Mouse (Mus musculus) spleen, postnatal 4 days (tissue): ENCODE measurements around the gene Msh3.

ENCODE experiments used
- DNase-seq, 2 experiments: peaks; one replicate each; pipeline ENCODE4 v3.0.0; 2022; ENCODE audit warnings: low spot score in 2 of 2

The Msh3 gene

DNA sequence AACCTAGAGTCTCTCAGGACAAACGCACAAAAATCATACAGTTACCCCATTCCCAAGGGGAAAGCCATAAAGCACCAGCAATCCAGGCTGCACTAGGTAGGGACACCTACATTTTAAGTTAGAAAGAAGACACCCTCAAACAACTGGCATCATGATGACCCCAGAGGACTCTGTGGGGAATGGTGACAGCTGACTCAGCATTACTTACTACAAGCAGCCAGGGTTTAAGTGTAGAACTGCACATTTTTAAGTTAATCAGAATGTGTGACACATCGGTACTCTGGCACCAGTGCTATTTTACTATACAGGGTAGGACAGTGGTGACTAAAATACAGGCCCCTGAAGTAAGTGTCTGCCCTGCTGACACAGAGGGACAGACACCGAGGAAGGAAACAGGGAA lies 24.2 kb downstream of the Msh3 start:
- DNase-seq = no peak

DNA sequence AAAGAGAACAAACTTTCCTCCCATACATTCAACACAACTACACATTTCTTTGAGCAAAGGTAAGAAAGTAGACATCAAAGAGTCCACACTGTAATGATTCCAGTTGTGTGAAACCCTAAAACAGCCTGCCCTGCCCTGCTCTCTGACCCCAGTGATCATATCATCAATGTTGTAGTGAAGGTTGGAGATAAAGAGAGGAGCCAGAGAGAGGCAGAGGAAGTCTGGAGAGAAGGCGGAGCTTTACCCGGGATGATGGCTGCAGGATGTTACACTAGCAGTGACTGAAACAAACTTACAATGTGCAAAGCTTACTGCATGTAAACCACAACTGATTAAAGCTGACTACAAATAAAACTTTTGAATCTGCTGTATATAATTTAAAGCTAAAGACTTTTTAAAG lies 26.8 kb downstream of the Msh3 start:
- no peak for DNase-seq

DNA sequence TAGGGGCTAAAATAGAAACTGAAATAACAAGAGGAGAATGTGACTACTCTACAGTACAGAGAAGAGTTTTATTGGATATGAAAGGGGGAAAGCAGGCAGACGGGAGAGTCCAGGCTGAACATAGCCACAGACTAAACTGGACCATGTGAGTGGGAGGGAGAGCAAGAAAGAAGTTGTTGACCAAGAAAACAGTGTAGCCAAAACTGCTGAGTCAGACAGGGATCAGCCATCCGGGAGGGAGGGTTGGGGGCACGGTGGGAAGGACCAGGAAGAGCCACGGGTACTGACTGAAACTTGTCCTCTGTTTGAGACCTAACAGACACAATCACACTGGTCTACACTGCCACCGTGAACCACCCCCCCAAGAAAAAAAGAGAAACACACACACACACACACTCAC lies 28.8 kb downstream of the Msh3 start:
- no peak for DNase-seq

DNA sequence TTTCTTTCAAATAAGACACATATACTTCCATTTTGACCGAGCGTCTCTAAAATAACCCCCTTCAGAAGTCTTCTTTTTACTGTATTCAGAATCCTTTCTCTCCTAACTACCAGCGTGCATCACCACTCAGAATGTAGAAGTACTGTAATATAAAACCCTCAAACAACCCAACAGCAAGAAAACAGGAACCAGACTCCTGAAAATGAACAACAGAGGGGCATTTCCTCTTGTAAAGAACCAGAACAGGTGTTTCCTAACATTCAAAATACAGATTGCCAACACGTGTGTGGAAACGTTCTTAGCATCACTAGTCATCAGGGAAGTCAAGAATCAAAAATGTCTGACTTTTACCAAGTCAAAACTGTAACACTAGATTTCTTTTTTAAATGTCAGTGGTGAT lies 34.0 kb downstream of the Msh3 start:
- DNase-seq = no peak

DNA sequence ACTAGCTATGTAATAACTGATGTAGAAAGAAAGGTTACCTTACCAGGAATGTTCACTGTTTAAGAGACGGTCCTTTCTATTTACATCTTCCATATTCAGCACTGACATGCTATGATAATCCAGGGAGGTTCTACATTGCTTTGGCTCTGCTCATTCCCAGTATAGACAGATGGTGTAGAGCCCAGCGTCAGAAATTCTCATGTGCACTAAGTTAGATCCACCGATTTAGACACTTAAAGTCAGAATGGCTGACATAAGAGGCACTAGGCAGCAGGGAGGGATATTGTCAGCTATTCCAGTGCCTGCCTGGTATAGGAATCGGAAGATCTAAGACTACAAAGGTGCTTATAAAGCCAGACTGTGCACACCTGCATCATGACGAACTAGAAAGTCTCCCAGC lies 40.2 kb downstream of the Msh3 start:
- DNase-seq = no peak

DNA sequence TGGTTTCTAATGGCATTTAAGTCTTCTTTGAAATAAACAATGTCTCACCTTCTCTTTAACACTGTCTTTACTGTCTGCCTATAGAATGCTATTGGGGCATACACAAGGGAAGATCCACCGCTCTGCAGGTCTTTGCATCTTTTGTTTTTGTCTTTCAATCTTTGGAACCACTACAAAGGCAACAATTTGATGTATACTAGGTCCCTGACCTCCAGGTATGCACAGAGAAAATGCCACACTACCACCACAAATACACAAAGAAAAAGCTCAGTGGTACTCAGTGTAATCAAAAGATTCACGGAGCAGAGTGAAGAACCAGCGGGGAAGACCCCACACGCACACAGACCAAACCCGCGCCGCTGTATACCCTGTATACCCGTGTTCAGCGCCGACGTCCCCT lies 49.1 kb downstream of the Msh3 start, which contains the start of gene Gm20379:
Gm20379 (plus strand) TSS at position 301 of the 400 bp plus-strand sequence.
- no peak for DNase-seq

DNA sequence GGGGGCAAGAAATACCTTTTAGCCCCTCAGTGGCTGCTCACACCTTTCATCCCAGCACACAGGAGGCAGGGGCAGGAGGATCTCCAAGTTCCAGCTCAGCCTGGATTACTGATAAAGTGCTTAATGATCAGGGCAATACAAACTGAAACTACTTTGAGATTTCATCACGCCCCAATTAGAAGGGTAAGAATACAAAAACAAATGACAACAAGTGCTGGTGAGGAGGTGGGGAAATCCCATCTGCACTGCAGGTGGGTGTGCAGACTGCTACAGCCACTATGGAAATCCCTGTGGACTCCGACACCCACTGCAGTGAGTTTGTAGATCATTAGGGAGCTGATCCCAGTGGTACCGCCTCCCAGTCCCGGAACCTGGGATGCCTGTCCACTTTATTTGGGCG lies 50.5 kb downstream of the Msh3 start:
- no peak for DNase-seq

DNA sequence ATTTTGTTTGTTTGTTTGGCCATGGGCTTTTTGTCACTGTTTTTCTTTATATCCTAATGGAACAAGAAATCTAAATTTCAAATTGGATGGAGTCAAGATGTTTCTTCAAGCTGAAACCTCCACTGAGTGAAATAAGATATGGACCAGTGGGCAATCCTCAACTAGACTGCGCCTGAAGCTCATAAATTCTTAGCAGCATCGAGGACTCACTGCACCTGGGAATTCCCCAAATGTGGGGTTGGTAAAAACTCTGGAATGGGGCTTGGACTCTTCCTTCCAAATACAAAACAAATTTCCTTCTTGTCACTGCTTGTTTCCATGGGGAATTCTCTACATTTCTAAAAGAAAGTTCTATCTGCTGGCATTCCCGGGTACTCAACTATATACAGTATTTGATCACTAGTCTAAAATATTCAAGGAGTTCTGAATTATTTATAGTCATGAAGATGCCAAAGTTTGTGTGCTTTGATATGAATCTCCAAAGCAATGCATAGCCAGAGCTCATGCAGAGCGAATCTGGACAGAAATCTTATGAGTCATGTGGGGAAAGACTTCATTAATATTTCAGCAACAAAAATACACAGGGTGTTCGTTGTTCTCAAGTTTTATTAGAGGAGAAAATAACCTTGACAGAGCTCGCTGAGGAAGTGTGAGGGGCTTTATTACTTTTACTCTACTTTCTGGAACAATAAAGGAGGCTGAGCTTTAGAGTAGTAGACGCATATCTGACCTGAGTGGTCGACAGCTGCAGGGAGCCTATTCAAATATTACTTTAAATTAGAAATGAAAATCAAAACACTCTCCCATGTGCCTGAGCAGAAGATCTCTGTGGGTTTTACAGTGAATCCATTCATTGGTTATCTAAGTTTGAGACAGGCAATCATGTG lies 51.5 kb downstream of the Msh3 start:
- DNase-seq = no peak

DNA sequence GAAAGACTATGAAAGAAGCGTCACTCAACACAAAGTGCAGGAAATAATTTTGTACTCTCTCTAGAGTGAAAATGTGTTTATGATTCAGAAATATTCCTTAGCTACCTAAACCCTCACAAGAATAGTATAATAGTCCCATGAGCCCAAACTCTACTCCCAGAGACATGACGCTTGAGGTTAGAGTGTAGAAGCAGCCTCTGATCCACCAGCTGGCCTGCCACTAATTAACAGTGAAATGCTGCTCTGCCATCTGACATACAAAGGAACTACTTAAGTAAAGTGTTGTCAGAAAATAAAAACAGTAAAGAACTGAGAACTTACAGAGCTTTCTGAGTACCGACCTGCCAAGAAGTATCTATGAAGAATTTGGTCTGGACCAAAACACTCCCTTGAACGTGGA lies 52.3 kb downstream of the Msh3 start:
- DNase-seq = no peak

DNA sequence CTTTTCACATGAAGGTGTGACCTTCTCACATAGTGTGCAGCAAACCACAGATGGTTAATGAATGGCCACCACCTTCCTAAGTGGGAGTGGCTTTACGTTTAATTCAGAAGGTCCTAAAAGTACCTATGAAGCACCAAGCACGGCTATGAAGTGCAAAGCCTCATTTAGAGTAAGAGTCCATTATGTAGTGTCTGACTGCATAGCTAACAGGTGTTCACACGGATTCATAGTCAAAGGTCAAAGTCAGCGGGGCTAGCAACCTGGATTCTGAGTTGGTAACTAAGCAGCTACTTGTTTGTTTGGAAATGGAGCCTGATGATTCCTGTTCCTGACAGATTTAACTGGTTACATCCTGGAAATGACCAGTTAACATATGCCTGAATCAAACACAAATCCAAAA lies 53.0 kb downstream of the Msh3 start:
- no peak for DNase-seq

DNA sequence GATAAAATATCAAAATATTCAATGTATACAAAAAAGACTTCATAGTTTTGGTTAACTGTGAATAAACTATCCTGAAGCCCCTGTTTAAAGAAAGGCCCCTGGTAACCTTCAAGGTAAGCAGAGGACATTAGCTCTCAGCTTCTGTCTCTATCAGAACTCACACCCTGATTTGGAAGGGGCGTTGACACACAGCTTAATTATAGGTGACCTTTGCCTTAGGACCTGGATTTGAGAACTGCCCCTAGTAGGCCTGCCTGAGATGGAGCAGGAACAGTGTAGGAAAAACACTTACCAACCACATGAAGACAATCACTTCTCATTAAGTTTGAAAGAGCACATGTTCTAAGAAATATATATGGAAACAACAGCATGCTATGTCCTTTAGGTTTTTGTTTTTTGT lies 55.3 kb downstream of the Msh3 start:
- no peak for DNase-seq

DNA sequence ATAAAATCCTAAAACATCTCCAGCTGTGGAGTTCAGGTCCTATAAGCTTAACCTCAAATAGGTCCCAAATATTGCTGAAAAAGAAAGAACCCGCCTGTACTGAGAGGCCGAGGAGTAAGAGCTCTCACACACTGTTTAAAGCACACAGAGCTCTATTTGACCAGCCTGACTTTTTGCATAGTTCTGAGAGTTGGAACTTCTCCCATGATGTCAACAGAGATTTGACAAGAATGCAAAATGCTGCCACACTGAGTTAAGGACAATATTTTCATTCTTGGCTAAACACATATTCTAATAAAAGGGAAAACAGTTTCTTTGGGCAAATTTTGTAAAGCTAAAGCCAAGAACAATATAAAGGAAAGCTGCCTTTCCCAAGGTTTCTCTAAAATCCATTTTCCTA lies 57.8 kb downstream of the Msh3 start:
- no peak for DNase-seq

DNA sequence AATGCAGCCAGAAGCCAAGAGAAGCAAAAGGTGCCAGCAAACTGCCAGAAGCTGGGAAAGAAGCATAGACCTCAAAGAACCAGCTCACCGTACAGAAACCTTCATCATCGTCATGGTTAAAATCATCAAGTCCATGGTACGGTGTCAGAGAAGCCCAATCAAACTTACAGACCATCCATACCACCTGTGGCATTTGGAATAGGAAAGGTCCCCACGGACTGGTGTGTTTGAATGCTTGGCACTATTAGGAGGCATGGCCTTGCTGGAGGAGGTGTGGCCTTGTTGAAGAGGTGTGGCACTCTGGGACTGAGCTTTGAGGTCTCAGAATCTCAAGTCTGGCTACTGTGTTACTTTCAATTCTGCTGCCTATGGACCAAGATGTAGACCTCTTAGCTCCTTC lies 58.3 kb downstream of the Msh3 start:
- no peak for DNase-seq

DNA sequence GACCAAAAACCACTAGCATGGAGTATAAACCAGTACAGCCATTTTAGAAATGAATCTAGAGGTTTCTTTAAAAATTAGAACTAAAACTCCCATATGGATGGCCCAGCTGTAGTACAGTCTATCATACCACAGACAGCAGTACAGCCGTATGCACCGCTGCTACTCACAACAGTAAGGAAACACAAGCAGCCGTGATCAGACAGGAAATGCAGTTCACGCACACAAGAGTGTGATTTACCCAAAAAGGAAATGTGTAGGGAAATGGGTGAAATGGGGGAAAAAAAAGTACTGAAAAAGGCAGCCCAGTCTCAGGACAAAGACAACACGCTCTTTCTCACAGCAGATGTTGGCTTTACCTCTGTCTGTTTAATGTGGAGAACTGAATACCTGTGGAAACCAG lies 60.9 kb downstream of the Msh3 start:
- DNase-seq = no peak

DNA sequence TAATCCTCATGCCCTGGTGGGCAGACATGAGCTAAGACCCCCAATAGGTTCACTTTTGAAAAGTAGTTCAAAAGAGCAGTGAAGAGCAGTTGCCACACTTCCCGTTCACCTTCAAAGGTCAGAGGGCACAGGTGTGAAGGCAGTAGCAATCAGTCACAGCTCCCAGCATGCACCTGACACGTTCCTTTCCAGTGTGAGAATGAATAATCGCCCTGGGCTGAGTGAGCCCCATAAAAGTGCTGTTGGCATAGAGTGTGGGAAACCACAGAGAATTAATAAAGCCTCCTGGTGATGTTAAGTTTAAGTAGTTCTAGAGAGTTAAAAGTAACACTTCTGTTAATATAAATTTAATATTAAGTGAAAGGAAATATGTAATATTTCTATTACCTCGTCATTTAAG lies 63.2 kb downstream of the Msh3 start:
- DNase-seq = no peak

DNA sequence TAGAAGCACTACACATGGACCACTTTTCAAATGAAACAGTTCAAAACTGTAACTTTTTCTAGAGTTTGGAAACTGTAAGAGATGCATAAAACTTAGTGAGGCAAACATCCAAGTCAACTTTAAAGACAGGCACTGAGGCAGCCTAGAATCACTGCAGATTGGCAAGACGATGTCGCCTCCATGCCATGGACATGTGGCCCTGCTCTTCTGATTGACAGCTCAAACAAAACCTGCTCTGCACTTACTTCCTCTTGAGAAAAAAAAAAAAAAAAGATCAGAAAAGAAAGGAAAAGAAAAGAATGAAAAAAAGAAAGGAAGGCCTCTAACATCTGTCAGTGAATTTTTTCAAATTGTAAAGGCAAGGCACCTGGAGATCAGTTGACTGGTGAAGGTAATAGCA lies 77.8 kb downstream of the Msh3 start:
- DNase-seq = no peak

DNA sequence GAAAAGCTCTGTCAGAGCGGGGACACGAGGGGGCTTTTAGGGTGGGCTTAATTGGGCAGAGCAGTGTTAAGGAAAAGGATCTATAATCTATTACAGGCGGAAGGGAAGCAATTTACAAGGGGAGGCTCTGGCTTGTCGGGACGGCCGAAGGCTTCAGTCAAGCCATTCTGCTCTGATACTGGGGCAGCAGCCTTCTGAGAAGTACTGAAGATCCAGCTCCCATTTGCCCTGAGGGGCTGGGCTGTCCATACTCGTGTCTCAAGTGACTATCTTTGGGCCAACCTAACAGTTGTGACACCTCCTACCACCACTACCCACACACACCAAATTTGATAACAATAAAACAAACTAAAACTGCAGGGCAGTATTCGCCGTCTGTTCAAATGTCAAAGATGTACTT lies 79.5 kb downstream of the Msh3 start:
- no peak for DNase-seq

DNA sequence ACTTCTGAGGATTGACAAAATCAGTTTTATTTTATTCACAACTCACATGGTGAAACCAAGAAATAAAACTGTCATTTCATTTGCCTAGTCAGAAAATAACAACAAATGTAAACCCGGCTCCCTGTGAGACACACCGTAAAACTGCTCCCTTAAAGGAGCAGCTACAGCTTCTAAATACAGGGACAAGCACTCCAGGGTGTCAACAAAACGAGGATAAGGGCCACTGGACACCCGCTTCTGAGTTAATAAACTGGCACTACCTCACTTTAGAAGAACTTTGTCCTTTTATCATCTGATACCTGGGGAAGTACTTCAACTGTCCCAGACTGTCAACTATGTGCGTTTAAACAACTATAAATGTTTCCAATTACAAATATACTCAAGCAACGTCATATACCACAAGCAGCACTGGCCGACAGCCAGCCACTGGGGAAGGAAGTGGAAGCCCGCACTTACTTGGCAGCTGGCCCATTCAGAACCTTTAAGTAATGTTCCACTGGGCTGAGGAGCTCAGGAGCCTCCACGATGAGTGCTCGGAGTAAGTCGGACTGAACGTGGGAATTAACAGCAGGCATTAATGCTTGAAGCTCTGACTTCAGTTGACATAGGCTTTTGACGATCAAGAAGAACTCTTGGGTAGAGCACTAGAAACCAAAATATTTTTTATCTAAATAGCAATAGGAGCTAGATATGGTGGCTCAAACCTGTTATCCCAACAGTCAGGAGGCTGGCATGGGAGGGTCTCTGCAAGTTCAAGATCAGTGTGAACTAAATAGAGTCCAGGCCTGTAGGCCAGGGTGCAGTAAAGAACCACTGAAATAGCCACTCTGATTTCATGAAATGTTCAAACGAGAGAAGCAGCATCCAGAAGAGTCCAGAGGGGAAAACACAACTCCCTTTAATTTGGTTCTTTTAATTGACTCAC lies 80.3 kb downstream of the Msh3 start:
- DNase-seq = peak in 1 of 2 experiments; percentile 39

DNA sequence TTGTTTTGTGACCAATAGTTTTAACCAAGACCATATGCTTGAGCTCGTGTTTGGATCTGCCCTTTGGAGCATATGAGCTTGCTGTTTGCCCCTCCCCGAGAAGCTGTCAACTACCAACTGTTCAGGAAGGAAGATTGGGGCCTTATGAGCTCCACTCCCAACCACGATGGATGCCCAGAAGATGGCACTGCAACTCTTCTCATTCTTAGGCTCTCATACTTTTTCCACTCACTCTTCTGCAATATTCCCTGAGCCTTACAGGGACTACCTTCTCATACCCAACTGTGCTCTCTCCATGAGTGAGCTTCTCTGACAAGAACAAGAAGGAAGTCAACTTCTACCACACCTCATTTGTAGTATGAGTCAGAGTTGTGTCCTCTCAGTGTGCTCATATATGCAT lies 87.7 kb downstream of the Msh3 start:
- no peak for DNase-seq

DNA sequence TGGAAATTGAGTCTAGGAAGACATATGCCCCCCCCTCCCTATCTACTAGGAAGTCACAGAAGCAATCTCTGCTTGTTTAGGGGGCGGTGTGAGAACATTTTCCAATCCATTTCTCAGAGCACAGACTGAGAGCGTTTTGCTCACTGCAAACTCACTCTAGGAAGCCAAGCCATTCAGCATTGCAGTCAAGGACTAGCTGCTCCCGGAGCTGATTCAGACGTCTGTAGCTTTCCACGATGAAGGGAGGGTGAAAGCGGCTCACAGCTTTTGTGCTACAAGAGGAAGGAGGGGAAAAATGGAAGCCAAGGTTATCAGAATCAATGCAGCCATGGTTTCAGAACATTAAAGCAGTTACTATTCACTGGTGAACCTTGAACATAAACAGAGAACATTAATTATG lies 91.2 kb downstream of the Msh3 start:
- no peak for DNase-seq

DNA sequence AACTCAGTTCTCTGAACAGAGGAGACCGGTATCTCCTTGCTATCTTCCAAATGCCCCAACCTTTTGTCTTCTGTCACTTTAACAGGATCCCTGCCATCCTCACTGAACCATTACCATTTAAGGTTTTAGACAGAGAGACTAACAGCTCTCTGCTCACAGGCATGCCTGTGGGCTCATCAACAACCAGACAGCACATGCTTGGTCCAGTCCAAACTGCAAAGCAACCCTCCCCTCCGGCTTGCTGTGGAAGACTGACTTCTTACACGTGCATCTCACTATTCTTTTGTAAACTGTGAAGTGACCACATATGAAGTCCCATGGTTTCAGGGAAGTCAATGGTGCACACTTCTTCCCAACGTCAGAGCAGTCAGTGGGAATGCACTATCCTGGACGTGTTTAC lies 93.5 kb downstream of the Msh3 start:
- DNase-seq = no peak

DNA sequence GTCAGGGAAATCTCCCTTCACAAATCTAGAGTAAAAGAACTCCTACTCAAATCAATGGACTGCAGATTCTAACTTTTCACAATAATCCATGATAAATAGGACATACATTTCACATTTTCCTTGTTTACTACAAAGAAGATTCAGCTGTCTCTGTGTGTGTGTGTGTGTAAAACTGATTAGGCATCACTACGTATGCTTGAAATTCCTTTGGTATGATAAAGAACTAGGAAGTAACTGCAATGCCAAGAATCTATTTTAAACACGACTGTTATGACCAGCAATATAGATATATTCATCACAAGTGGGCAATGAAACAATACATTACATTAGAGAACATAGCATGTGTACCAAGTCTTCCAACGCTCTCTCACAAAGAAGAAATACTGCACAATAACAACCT lies 99.3 kb downstream of the Msh3 start:
- DNase-seq = no peak

DNA sequence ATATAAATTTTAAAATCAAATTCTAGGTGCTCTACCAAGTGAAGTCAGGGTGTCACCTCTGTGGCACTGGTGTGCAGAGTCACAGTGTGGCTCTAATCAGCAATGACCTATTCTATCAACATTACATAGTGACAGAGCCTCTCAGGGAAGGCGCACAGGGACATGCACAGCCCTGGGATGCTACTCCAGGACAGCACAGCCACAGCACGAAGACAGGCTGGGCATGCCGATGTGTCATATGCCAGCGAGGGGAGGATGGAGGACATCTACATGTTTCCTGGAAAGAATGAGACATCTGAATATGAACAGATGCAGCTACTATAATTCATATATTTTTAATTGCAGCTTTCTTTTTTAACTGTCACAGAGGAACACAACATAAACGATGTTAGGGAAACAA lies 101.0 kb downstream of the Msh3 start:
- DNase-seq = no peak
